Mouse (Mus musculus) limb, embryonic 12.5 days (tissue): ENCODE data around the gene Tbc1d10b. TPM values are rescaled to one million over a fixed set of nuclear protein-coding genes. Genes with fewer than 3 reads are reported as not detected.
"Not testable (repeated sequence)": the region's sequence is repeated elsewhere in the genome, so short reads cannot be mapped to it uniquely, and the experiment has no call there.

ENCODE experiments used
- ATAC-seq: fragments of 200-750 bp; cut with Nextera tagmentation; 2 replicates; pipeline ENCODE4 v1.8.0; 2017; ENCODE audit warnings: low read depth, moderate TSS enrichment; ENCODE audit not compliant: insufficient number of reproducible peaks, insufficient read depth, low FRiP score, low TSS enrichment
- H3K27ac ChIP-seq: fragments of 300-500 bp; sonication (generic); 2 replicates; pipeline ENCODE4 v1.5.1; 2016; ENCODE audit warnings: mild to moderate bottlenecking, moderate library complexity
- H3K27me3 ChIP-seq: fragments of 300-500 bp; sonication (generic); 2 replicates; pipeline ENCODE4 v1.6.1; 2016; ENCODE audit warnings: mild to moderate bottlenecking, moderate library complexity
- H3K36me3 ChIP-seq: fragments of 300-500 bp; sonication (generic); 2 replicates; pipeline ENCODE4 v1.6.1; 2016; ENCODE audit warnings: mild to moderate bottlenecking, moderate library complexity
- H3K4me1 ChIP-seq: fragments of 300-500 bp; sonication (generic); replicated peaks from 2 replicates; pipeline ENCODE4 v1.6.1; 2016
- H3K4me2 ChIP-seq: fragments of 300-500 bp; sonication (generic); 2 replicates; pipeline ENCODE4 v1.6.1; 2016; ENCODE audit warnings: mild to moderate bottlenecking, moderate library complexity
- H3K4me3 ChIP-seq: fragments of 300-500 bp; sonication (generic); replicated peaks from 2 replicates; pipeline ENCODE4 v1.5.1; 2016; ENCODE audit warnings: mild to moderate bottlenecking
- H3K9ac ChIP-seq: fragments of 300-500 bp; sonication (generic); replicated peaks from 2 replicates; pipeline ENCODE4 v1.6.1; 2016; ENCODE audit warnings: mild to moderate bottlenecking, moderate library complexity
- H3K9me3 ChIP-seq: fragments of 300-500 bp; sonication (generic); 2 replicates; pipeline ENCODE4 v1.6.1; 2016; ENCODE audit warnings: mild to moderate bottlenecking, moderate library complexity
- WGBS: fragments of 180-500 bp; shearing (Covaris S2); methylation state at CpG from one replicate; pipeline ENCODE4 v1.1.7; 2016; 5-methylcytosine and 5-hydroxymethylcytosine counted together
- polyA plus RNA-seq: library from polyadenylated mRNA; unstranded; fragments of >200 nt; fragmentation: Nextera tagmentation; extraction: Ambion mirVana; gene quantifications from 2 replicates; pipeline ENCODE4 v1.2.1, GENCODE M21; 2016

Tbc1d10b gene
- 40.9 and 45.3 TPM in 2 replicates for polyA plus RNA-seq

DNA sequence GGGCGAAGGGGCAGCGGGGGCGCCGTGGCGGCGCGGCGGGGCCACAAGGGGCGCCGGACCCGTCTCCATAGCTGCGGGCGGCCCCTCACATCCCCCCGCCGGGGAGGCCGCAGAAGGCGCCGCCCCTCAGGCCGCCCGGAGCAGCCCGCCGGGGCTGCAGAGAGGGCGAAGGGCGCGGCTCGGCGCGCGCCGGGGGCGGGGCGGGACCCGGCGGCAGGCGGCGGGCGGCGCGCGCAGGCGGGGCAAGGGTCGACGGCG, at the start of gene Tbc1d10b:
Gene Tbc1d10b, minus strand, starts transcription at position 174 of the 258 bp plus-strand sequence.
- H3K4me2 ChIP-seq, result peak within 1 kb of the TSS; percentile 97
- peak within 1 kb of the TSS; percentile 92 for H3K27ac ChIP-seq
- no peak; the same call in 1 of the 2 replicates for ATAC-seq
- 0 out of 2 replicates have a peak, but pooled peaks cover under 1% of the 10 kb centered on the region for H3K27me3 ChIP-seq
- peak within 1 kb of the TSS; percentile 96 for H3K4me3 ChIP-seq
- peaks cover 24% of the 10 kb centered on the region for H3K36me3 ChIP-seq
- WGBS, result under 1% methylated on average over 35 of the region's 44 CpGs
- H3K9ac ChIP-seq, result peak within 1 kb of the TSS; percentile 96
- no peaks in the 10 kb centered on the region for H3K9me3 ChIP-seq
- H3K4me1 ChIP-seq, result peaks cover 29% of the 10 kb centered on the region

DNA sequence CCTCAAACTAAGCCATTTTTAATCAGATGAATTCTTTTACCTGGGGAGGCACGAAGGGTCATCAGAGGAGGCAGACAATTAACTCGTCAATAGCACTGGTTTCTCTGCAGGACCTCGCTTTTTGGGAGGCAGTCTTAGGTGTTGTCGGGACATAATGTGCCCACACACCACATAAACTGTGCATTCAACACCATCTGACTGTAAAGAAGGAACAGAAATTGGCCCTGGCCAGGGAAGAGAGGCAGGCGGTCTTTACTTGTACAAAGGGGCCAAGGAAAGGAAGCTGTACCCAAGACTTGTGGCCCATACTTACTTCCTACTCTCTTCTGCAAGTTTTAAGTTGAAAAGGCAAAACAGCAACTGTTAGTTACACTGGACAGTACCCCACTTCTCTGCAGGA, 48.2 kb upstream of the Tbc1d10b start:
- WGBS, result 86% methylated on average over 5 of the region's 5 CpGs
- peaks cover 29% of the 10 kb centered on the region for H3K36me3 ChIP-seq

DNA sequence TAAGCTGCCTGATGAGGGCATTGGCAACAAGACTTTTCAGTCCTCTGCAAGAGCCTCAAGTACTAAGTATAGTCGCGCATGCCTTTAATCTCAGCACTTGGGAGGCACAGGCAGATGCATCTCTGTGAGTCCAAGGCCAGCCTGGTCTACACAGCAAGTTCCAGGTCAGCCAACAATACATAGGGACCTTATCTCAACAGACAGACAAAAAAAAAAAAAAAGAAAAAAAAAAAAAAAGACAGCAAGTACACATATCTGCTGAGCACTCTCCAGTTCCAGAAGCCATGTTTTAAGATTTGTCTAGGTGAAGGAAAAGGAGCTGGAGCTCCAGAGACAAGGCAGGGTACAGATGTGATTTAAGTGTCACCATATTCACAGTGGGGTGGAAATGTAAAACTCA, 47.7 kb upstream of the Tbc1d10b start:
- H3K27me3 ChIP-seq, result no peaks in the 10 kb centered on the region
- 88% methylated on average over 2 of the region's 2 CpGs for WGBS

More for the DNA sequence above, 48.2 kb upstream of the Tbc1d10b start:
- Histone ChIP-seq H3K4me3 (no peak overlapping the region), H3K9ac (no peak overlapping the region), H3K27me3 (no peaks in the 10 kb centered on the region), H3K4me2 (no peak overlapping the region), H3K27ac (no peak overlapping the region), H3K4me1 (peaks cover 27% of the 10 kb centered on the region), H3K9me3 (no peaks in the 10 kb centered on the region)
- no peak for ATAC-seq

GRCm38 (mm10) chr7:127255008-127255407, 46.7 kb upstream of the Tbc1d10b start:
- Histone ChIP-seq H3K4me1 (peaks cover 22% of the 10 kb centered on the region), H3K36me3 (peaks cover 40% of the 10 kb centered on the region), H3K27me3 (no peaks in the 10 kb centered on the region), H3K9me3 (no peaks in the 10 kb centered on the region), H3K9ac (peak overlapping the region; percentile 77), H3K4me2 (peak overlapping the region; percentile 87), H3K27ac (peak overlapping the region; percentile 92; the same call in 1 of the 2 replicates), H3K4me3 (peak overlapping the region; percentile 51)
- ATAC-seq, result no peak
- 16% methylated on average over 4 of the region's 4 CpGs for WGBS

More for the DNA sequence above, 47.7 kb upstream of the Tbc1d10b start:
- Histone ChIP-seq H3K9me3 (no peaks in the 10 kb centered on the region), H3K9ac (no peak overlapping the region), H3K4me2 (no peak overlapping the region), H3K27ac (no peak overlapping the region), H3K4me3 (no peak overlapping the region), H3K4me1 (peaks cover 23% of the 10 kb centered on the region), H3K36me3 (peaks cover 33% of the 10 kb centered on the region)
- ATAC-seq, result no peak

- Histone ChIP-seq H3K27me3 (no peaks in the 10 kb centered on the region), H3K4me2 (peak overlapping the region; percentile 87), H3K9me3 (no peaks in the 10 kb centered on the region), H3K27ac (peak overlapping the region; percentile 92), H3K9ac (peak overlapping the region; percentile 77), H3K4me3 (peak overlapping the region; percentile 51), H3K4me1 (peaks cover 12% of the 10 kb centered on the region), H3K36me3 (peaks cover 49% of the 10 kb centered on the region)
- ATAC-seq, result peak; percentile 94
- WGBS, result under 1% methylated on average over 136 of the region's 136 CpGs
These were observed 45.8 kb upstream of the Tbc1d10b start for GRCm38 (mm10) chr7:127253821-127254769.

- no peak for ATAC-seq
- WGBS, result 80% methylated on average over 6 of the region's 6 CpGs
These were observed 45.1 kb upstream of the Tbc1d10b start for GRCm38 (mm10) chr7:127253341-127253740.

DNA sequence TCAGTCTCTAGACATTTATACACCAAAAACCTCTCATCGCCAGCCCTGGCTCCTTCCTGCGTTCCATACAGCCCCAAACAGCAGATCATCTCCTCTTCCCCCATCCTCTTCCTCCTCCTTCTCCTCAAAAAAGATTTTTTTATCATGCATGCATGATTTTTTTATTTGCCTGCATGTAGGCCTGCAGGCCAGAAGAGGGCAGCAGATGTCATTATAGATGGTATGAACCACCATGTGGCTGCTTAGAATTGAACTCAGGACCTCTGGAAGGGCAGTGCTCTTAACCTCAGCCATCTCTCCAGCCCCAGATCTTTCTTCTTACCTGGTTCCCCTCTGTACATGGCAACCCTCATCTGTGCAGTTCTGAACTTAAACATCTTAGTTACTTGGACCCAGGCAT, 44.1 kb upstream of the Tbc1d10b start:
- Histone ChIP-seq H3K4me3 (no peak overlapping the region), H3K9me3 (no peaks in the 10 kb centered on the region), H3K9ac (no peak overlapping the region), H3K27me3 (no peaks in the 10 kb centered on the region), H3K4me2 (no peak overlapping the region), H3K4me1 (peaks cover 8% of the 10 kb centered on the region), H3K27ac (no peak overlapping the region), H3K36me3 (peaks cover 53% of the 10 kb centered on the region)
- ATAC-seq, result no peak
- 91% methylated on average over 2 of the region's 2 CpGs for WGBS

More at GRCm38 (mm10) chr7:127253341-127253740, 45.1 kb upstream of the Tbc1d10b start:
- H3K9me3 ChIP-seq, result no peaks in the 10 kb centered on the region
- H3K36me3 ChIP-seq, result peaks cover 48% of the 10 kb centered on the region
- peaks cover 8% of the 10 kb centered on the region for H3K4me1 ChIP-seq
- peak overlapping the region; percentile 51 for H3K4me3 ChIP-seq
- H3K9ac ChIP-seq, result peak overlapping the region; percentile 77; the same call in 1 of the 2 replicates
- H3K27me3 ChIP-seq, result no peaks in the 10 kb centered on the region
- peak overlapping the region; percentile 87 for H3K4me2 ChIP-seq
- peak overlapping the region; percentile 92 for H3K27ac ChIP-seq

- WGBS, result 88% methylated on average over 8 of the region's 8 CpGs
- ATAC-seq, H3K4me2 ChIP-seq, H3K27ac ChIP-seq, H3K27me3 ChIP-seq, H3K9me3 ChIP-seq, H3K4me3 ChIP-seq, H3K9ac ChIP-seq: not testable (repeated sequence)
- Histone ChIP-seq H3K36me3 (peaks cover 55% of the 10 kb centered on the region), H3K4me1 (peaks cover 20% of the 10 kb centered on the region)
These were observed 42.2 kb upstream of the Tbc1d10b start for GRCm38 (mm10) chr7:127250511-127250910.

DNA sequence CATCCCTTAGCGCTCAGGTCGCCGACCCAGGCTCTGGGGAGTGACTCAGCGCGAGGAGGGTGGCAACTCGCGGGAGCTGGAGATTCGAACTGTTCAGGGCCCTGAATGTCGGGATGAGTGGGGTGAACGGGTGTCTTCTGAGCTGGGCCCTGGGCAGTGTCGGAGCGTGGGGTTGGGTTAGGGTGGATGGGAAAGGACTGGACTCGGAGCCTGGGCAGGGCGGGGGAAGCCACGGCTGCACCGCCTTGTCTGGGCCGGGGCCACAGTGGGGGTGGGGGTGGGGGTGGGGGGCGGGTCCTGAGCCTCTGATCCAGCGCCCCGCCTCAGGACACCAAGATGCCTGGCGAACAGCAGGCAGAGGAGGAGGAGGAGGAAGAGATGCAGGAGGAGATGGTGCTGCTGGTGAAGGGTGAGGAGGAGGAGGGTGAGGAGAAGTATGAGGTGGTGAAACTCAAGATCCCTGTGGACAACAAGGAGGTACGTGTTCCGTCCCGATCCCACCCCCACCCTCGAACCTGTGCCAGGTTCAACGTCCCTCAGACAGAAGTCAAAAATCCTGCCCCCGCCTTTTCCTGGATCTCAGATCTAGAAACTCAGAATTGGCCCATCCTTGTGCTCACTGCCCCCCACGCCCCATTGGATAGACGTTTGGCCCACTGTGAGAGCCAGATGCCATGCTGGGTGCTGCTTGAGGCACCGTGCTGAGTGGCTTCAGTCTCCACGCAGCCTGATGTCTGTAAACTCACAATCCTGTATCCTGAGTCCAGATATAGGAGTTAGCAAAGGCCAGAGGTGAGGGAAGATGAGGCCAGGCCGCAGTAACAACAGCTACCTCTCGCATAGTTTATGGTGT, 36.6 kb upstream of the Tbc1d10b start:
- ATAC-seq, result peak; percentile 71; the same call in 1 of the 2 replicates
- Histone ChIP-seq H3K4me1 (peaks cover 18% of the 10 kb centered on the region), H3K9ac (peak overlapping the region; percentile 88), H3K27me3 (no peaks in the 10 kb centered on the region), H3K9me3 (peaks cover 4% of the 10 kb centered on the region; the same call in 1 of the 2 replicates), H3K36me3 (peaks cover 37% of the 10 kb centered on the region), H3K4me3 (peak overlapping the region; percentile 82), H3K4me2 (peak overlapping the region; percentile 77), H3K27ac (peak overlapping the region; percentile 92)
- 10% methylated on average over 28 of the region's 33 CpGs for WGBS

GRCm38 (mm10) chr7:127243870-127244657, 35.8 kb upstream of the Tbc1d10b start, which contains the start of gene Zfp771:
Gene Zfp771 (plus strand): TSS chr7:127244274.
- Histone ChIP-seq H3K9ac (peak within 1 kb of the TSS; percentile 88), H3K9me3 (peaks cover 4% of the 10 kb centered on the region; the same call in 1 of the 2 replicates), H3K27ac (peak within 1 kb of the TSS; percentile 92), H3K4me1 (peaks cover 18% of the 10 kb centered on the region), H3K4me2 (peak within 1 kb of the TSS; percentile 77), H3K27me3 (no peaks in the 10 kb centered on the region), H3K4me3 (peak within 1 kb of the TSS; percentile 82), H3K36me3 (peaks cover 34% of the 10 kb centered on the region)
- under 1% methylated on average over 56 of the region's 56 CpGs for WGBS
- ATAC-seq, result peak; percentile 95
